Comparison of ENCODE assay signal across 8 mouse cellular contexts in the genomic region with DNA sequence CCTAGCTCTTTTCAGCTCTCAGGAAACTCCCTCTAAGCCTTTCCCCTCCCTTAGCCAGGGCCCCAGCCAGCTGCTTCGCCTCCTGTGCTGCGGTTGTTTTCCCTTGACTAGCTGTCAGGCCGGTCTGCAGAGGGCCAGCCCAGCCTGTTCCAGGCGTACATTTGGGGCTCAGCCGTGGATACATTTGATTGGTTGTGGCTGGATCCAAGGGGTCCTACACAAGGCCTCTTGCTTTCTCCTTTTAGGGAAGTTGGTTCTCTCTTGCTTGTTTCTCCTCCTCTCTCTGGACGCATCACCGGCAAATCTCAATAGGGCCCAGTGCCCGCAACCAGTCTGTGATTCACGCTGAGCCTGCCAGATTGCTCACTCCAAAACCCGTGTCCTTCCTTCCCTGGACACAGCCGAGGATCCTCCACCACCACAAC. TPM values are rescaled to one million over a fixed set of nuclear protein-coding genes. Genes with fewer than 3 reads are reported as not detected.
DNase-seq lines count a peak whose midpoint lies in the region; ATAC-seq and TF ChIP-seq lines count a peak whose summit lies in the region.

No protein-coding gene starts in this region.

- no peak overlapping the region for H3K4me3 ChIP-seq in embryonic facial prominence, embryonic 11.5 days (ENCODE audit: low read depth, low read length)
- no peak overlapping the region for H3K4me3 ChIP-seq in heart, embryonic 10.5 days
- H3K4me3 ChIP-seq in kidney, embryonic 14.5 days (ENCODE audit: low read length), result no peak overlapping the region
- H3K4me3 ChIP-seq in midbrain, embryonic 10.5 days, result peak overlapping the region; percentile 14; the same call in 1 of the 2 replicates
- H3K4me3 ChIP-seq in testis, adult 2 months (ENCODE audit: control insufficient read depth, low read depth, low read length), result no peak overlapping the region

- TF ChIP-seq CTCF in brain, embryonic 14.5 days (IDR thresholded peaks at IDR 0.05; ENCODE audit: borderline replicate concordance, extremely low read depth, insufficient read depth, insufficient read length), result no peak
- TF ChIP-seq CTCF in testis, adult 2 months (IDR thresholded peaks at IDR 0.05; ENCODE audit: control insufficient read depth, insufficient read depth, insufficient replicate concordance, low read depth, low read length), result no peak

- peak; percentile 89 for DNase-seq in brain, embryonic 14.5 days (ENCODE audit: low read depth)
- DNase-seq in embryonic facial prominence, embryonic 11.5 days (ENCODE audit: low spot score), result peak; percentile 81
- DNase-seq in heart, embryonic 10.5 days (ENCODE audit: low spot score), result peak; percentile 87
- peak; percentile 83 for DNase-seq in midbrain, embryonic 10.5 days (ENCODE audit: low spot score)
- DNase-seq in spleen, postnatal 4 days (ENCODE audit: low spot score in 2 of 2), result no peak
- no peak for DNase-seq in spleen, adult 18-20 months

- no peak for TF ChIP-seq POLR2A in brain, embryonic 14.5 days (IDR thresholded peaks at IDR 0.05; ENCODE audit: borderline replicate concordance, extremely low read depth, insufficient read depth, insufficient read length, poor library complexity, severe bottlenecking)
- TF ChIP-seq POLR2A in testis, adult 2 months (IDR thresholded peaks at IDR 0.05; ENCODE audit: control insufficient read depth, low read depth, low read length), result no peak

- H3K27me3 ChIP-seq in embryonic facial prominence, embryonic 11.5 days (ENCODE audit: control insufficient read depth, insufficient read depth, low read length), result no peaks in the 10 kb centered on the region
- no peaks in the 10 kb centered on the region for H3K27me3 ChIP-seq in heart, embryonic 10.5 days (ENCODE audit: insufficient read depth, poor library complexity, severe bottlenecking)
- no peaks in the 10 kb centered on the region for H3K27me3 ChIP-seq in kidney, embryonic 14.5 days (ENCODE audit: control insufficient read depth, insufficient read depth, low read length)
- no peaks in the 10 kb centered on the region for H3K27me3 ChIP-seq in midbrain, embryonic 10.5 days (ENCODE audit: low read depth, poor library complexity, severe bottlenecking)
- H3K27me3 ChIP-seq in testis, adult 2 months (ENCODE audit: control insufficient read depth, insufficient read depth, low read length), result no peaks in the 10 kb centered on the region

- peak overlapping the region; percentile 26 for H3K9ac ChIP-seq in embryonic facial prominence, embryonic 11.5 days (replicated peaks; ENCODE audit: low read length)
- H3K9ac ChIP-seq in kidney, embryonic 14.5 days (ENCODE audit: low read depth, low read length), result peak overlapping the region; percentile 42; the same call in 1 of the 2 replicates

- H3K4me2 ChIP-seq in embryonic facial prominence, embryonic 11.5 days (ENCODE audit: low read depth, low read length), result no peak overlapping the region
- H3K4me2 ChIP-seq in kidney, embryonic 14.5 days (replicated peaks; ENCODE audit: low read depth, low read length), result no peak overlapping the region

- H3K9me3 ChIP-seq in embryonic facial prominence, embryonic 11.5 days (replicated peaks; ENCODE audit: control insufficient read depth, low read length), result no peaks in the 10 kb centered on the region
- H3K9me3 ChIP-seq in heart, embryonic 10.5 days, result no peaks in the 10 kb centered on the region
- no peaks in the 10 kb centered on the region for H3K9me3 ChIP-seq in kidney, embryonic 14.5 days (ENCODE audit: control insufficient read depth, low read length)
- no peaks in the 10 kb centered on the region for H3K9me3 ChIP-seq in midbrain, embryonic 10.5 days (replicated peaks)

- H3K4me1 ChIP-seq in embryonic facial prominence, embryonic 11.5 days (ENCODE audit: control insufficient read depth, insufficient read depth, low read length), result peaks cover 9% of the 10 kb centered on the region
- peaks cover 71% of the 10 kb centered on the region for H3K4me1 ChIP-seq in heart, embryonic 10.5 days
- H3K4me1 ChIP-seq in kidney, embryonic 14.5 days (ENCODE audit: control insufficient read depth, insufficient read depth, low read length), result peaks cover 38% of the 10 kb centered on the region
- peaks cover 58% of the 10 kb centered on the region for H3K4me1 ChIP-seq in midbrain, embryonic 10.5 days
- H3K4me1 ChIP-seq in testis, adult 2 months (ENCODE audit: control insufficient read depth, insufficient read depth, low read length), result no peaks in the 10 kb centered on the region

- 15% methylated on average over 11 of the region's 11 CpGs for WGBS in embryonic facial prominence, embryonic 11.5 days
- 25% methylated on average over 11 of the region's 11 CpGs for WGBS in heart, embryonic 10.5 days
- 21% methylated on average over 11 of the region's 11 CpGs for WGBS in kidney, embryonic 14.5 days
- WGBS in midbrain, embryonic 10.5 days, result 12% methylated on average over 11 of the region's 11 CpGs

- ATAC-seq in embryonic facial prominence, embryonic 11.5 days (replicated peaks; ENCODE audit: insufficient number of reproducible peaks, low FRiP score, low TSS enrichment, low read depth), result peak; percentile 83
- ATAC-seq in kidney, embryonic 14.5 days (ENCODE audit: low FRiP score, low TSS enrichment), result peak; percentile 91

- H3K36me3 ChIP-seq in embryonic facial prominence, embryonic 11.5 days (replicated peaks; ENCODE audit: control insufficient read depth, insufficient read depth, low read depth, low read length), result no peaks in the 10 kb centered on the region
- H3K36me3 ChIP-seq in heart, embryonic 10.5 days, result peaks cover 16% of the 10 kb centered on the region
- no peaks in the 10 kb centered on the region; the same call in 1 of the 2 replicates for H3K36me3 ChIP-seq in kidney, embryonic 14.5 days (ENCODE audit: control insufficient read depth, insufficient read depth, low read length)
- H3K36me3 ChIP-seq in midbrain, embryonic 10.5 days, result no peaks in the 10 kb centered on the region
- H3K36me3 ChIP-seq in testis, adult 2 months (ENCODE audit: control insufficient read depth, insufficient read depth, low read length), result no peaks in the 10 kb centered on the region

- H3K27ac ChIP-seq in embryonic facial prominence, embryonic 11.5 days (replicated peaks; ENCODE audit: low read depth, low read length), result peak overlapping the region; percentile 74
- H3K27ac ChIP-seq in heart, embryonic 10.5 days, result peak overlapping the region; percentile 85
- H3K27ac ChIP-seq in kidney, embryonic 14.5 days (ENCODE audit: low read depth, low read length), result peak overlapping the region; percentile 95
- peak overlapping the region; percentile 83 for H3K27ac ChIP-seq in midbrain, embryonic 10.5 days (replicated peaks)
- H3K27ac ChIP-seq in testis, adult 2 months (ENCODE audit: control insufficient read depth, insufficient read depth, low read depth, low read length), result peak overlapping the region; percentile 54

RNA-seq across cellular contexts. Expression of a gene that starts 40.4 kb away (rescaled TPM):
- polyA plus RNA-seq in brain, embryonic 14.5 days (2012; rRNA removed), result 19.8 and 33.6 TPM in 2 replicates
- 72.6 and 77.2 TPM in 2 replicates for polyA plus RNA-seq in embryonic facial prominence, embryonic 11.5 days (2014; fragmentation: Nextera tagmentation; extraction: Ambion mirVana)
- 82.5 and 94.9 TPM in 2 replicates for polyA plus RNA-seq in heart, embryonic 10.5 days (2016; fragmentation: Nextera tagmentation; extraction: Ambion mirVana)
- polyA plus RNA-seq in kidney, embryonic 14.5 days (2014; fragmentation: Nextera tagmentation; extraction: Ambion mirVana), result 53.4 and 92.8 TPM in 2 replicates
- 50.9 and 55.6 TPM in 2 replicates for polyA plus RNA-seq in midbrain, embryonic 10.5 days (2016; fragmentation: Nextera tagmentation; extraction: Ambion mirVana)
- polyA plus RNA-seq in testis, adult 2 months (2012; rRNA removed), result 4.3 and 5.4 TPM in 2 replicates

Comparison
In these comparisons a context has a peak if more than half of its experiments do, and no peak if none do; other contexts are left out.
1. DNase-seq: peak in brain, embryonic 14.5 days (single experiment), embryonic facial prominence, embryonic 11.5 days (single experiment), heart, embryonic 10.5 days (single experiment) and midbrain, embryonic 10.5 days (single experiment); none in spleen, postnatal 4 days (0 of 2) and spleen, adult 18-20 months (0 of 2).
2. Peak in every context shown above with its lines, with median percentiles within 50 percentile points of each other: H3K27ac ChIP-seq.